Mouse (Mus musculus) Patski (cell line): ENCODE results near the gene B130006D01Rik. TPM values are rescaled to one million over a fixed set of nuclear protein-coding genes. Genes with fewer than 3 reads are reported as not detected.

Source experiments
- ATAC-seq: fragments of 100-300 bp; one replicate; pipeline ENCODE4 v1.8.0; 2021
- CTCF ChIA-PET: fragments of 350-600 bp; sonication (Branson Sonifier 250); formaldehyde crosslinking; loops from one replicate; lab custom pipeline; 2022; ENCODE audit warnings: inconsistent platforms; lab: Charles Lee
- POLR2A ChIA-PET: fragments of 350-600 bp; sonication (Branson Sonifier 250); formaldehyde crosslinking; loops from one replicate; lab custom pipeline; 2022; ENCODE audit warnings: antibody characterized with exemption, inconsistent platforms; lab: Charles Lee
- DNase-seq: peaks from one replicate; pipeline ENCODE4 v3.0.0-alpha.2; 2011; ENCODE audit warnings: low read depth, low spot score
- H3K27me3 ChIP-seq: fragments of 371-371 bp; one replicate; pipeline ENCODE4 v1.5.1; 2021
- CTCF ChIP-seq: fragments of 100-300 bp; IDR thresholded peaks from one replicate; pipeline ENCODE4 v1.5.1; 2021
- in situ Hi-C: fragments of 300-500 bp; cut with MboI; formaldehyde crosslinking; loops from 3 replicates; pipeline ENCODE4 v1.11.1; 2018; ENCODE audit warnings: low pct_unique_long_range_greater_than_20kb, mixed read lengths
- polyA plus RNA-seq: library from polyadenylated mRNA; unstranded; gene quantifications from one replicate; pipeline ENCODE4 v1.2.3, GENCODE M21; 2021

Gene B130006D01Rik
- polyA plus RNA-seq, 1 experiment from 2014 or later: 0.04 TPM

- ATAC-seq (peak; percentile 37), DNase-seq (no peak)
- CTCF ChIA-PET: interaction anchor here (0.9 kb wide), 1 partner anchor 15 kb away, joined by 3 read pairs; no protein-coding TSS in a partner anchor
- no peaks in the 10 kb centered on the region for H3K27me3 ChIP-seq
- in situ Hi-C loops: no loop called here
- no peak for TF ChIP-seq CTCF
- POLR2A ChIA-PET: interaction anchor here (0.9 to 1.2 kb wide), 2 partner anchors 13 to 23 kb away, joined by 3 to 4 read pairs; no protein-coding TSS in a partner anchor
Observed at GRCm38 (mm10) chr11:95713225-95713810, 10.1 kb upstream of the B130006D01Rik start.

DNA sequence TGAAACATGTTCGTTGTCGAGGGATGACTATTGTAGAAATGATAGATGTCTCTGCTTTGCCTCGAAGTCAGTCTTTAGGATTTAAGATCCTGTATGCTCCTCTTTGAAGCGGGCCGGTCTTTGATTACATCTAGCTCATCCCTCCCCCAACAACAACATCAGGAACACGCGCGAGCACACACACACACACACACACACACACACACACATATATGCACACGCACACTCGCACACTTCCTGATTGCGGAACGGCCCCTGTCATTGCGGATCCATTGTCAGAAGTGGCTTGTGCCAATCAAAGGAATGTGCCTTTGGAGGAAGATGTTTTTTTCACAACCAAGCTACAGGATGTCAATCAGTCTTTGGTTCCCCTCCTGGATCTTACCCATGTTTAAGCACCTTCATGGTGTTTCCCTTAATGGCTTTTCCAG lies 9.6 kb upstream of the B130006D01Rik start:
- CTCF ChIA-PET: interaction anchor here (0.9 kb wide), 1 partner anchor 14 kb away, joined by 3 read pairs; no protein-coding TSS in a partner anchor
- in situ Hi-C loops: no loop called here
- TF ChIP-seq CTCF: no peak
- no peak for DNase-seq
- H3K27me3 ChIP-seq: no peaks in the 10 kb centered on the region
- POLR2A ChIA-PET: interaction anchor here (0.7 to 1.2 kb wide), 3 partner anchors 9 to 23 kb away, joined by 3 to 4 read pairs (median 3); no protein-coding TSS in a partner anchor
- no peak for ATAC-seq

- POLR2A ChIA-PET: interaction anchor here (0.7 to 1.2 kb wide), 2 partner anchors 9 to 12 kb away, joined by 3 read pairs; no protein-coding TSS in a partner anchor
- no peak for ATAC-seq
- DNase-seq: no peak
- H3K27me3 ChIP-seq: no peaks in the 10 kb centered on the region
- in situ Hi-C loops: no loop called here
- TF ChIP-seq CTCF: no peak
- CTCF ChIA-PET: interaction anchor here (1.3 kb wide), 1 partner anchor 36 kb away, joined by 4 read pairs; no protein-coding TSS in a partner anchor
Observed at GRCm38 (mm10) chr11:95714411-95714810, 9.0 kb upstream of the B130006D01Rik start.

DNA sequence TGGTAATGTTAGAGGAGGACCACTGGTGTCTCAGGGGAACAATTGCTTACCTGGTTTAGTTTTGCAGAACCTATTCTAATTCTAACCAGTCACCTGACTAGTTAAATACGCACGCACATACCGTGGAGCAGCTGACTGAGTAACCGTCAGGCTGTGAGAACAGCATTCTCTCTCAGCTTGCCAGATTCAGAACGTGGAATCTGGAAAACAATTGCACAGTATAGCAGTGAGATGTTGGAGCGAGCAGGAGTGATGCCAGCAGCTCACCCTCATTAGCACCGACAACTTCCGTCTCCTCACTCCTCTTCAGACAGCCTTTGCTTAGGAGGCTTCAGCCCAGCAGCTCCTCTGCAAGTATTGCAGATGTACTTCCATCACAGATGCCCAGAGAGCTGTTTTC lies 7.3 kb upstream of the B130006D01Rik start:
- in situ Hi-C loops: no loop called here
- CTCF ChIA-PET: interaction anchor here (0.9 kb wide), 1 partner anchor 27 kb away, joined by 3 read pairs; no protein-coding TSS in a partner anchor
- no peak for TF ChIP-seq CTCF
- no peaks in the 10 kb centered on the region for H3K27me3 ChIP-seq
- DNase-seq (no peak), ATAC-seq (no peak)
- POLR2A ChIA-PET: interaction anchor here (0.7 kb wide), 1 partner anchor 332 kb away, joined by 3 read pairs; the partner anchor contains the start of gene Slc35b1

GRCm38 (mm10) chr11:95719356-95719755 lies 4.0 kb upstream of the B130006D01Rik start:
- DNase-seq (no peak), ATAC-seq (no peak)
- in situ Hi-C loops: no loop called here
- POLR2A ChIA-PET: interaction anchor here (0.6 to 0.9 kb wide), 2 partner anchors 17 to 282 kb away, joined by 4 to 6 read pairs; no protein-coding TSS in a partner anchor
- H3K27me3 ChIP-seq: no peaks in the 10 kb centered on the region
- CTCF ChIA-PET: no interaction called here
- no peak for TF ChIP-seq CTCF

DNA sequence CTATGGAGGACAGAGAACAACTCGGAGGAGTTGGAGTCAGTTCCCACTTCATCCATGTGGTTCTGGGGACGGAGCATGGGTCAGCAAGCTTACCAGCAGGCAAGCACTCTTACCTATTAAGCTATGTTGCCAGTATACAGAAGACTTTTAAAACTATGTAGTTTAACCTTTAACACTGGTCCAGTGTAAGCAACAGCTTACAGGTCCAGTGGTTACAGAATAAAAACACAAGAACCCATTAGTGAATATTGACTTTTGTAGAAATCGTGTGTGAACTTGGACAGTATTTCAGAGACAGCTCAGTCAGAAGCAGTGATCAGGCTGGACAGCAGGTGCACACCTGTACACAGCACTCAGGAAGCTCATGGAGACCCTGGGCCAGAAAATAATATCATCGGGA lies 1.1 kb downstream of the B130006D01Rik start:
- H3K27me3 ChIP-seq: no peaks in the 10 kb centered on the region
- no peak for ATAC-seq
- POLR2A ChIA-PET: no interaction called here
- CTCF ChIA-PET: no interaction called here
- no peak for DNase-seq
- no peak for TF ChIP-seq CTCF
- in situ Hi-C loops: no loop called here

DNA sequence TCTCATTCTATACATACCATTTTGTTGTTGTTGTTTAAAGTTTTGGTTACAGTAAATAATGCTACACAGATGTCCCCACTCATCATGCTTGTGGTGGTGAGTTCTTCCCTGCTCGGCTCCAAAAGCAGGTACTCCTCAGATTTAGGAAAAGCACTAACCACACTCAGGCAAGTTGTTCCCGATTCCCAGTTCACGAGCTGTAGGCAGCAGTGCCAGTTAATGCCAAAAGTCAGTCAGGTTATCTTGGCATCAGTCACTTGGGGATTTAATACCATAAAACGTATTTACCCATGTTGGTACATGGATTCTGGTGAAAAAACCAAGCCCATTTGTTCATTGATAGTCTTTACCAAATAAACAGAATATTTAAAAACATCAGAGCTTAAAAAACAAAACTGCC lies 2.8 kb downstream of the B130006D01Rik start:
- in situ Hi-C loops: no loop called here
- ChIA-PET CTCF (no interaction called here), POLR2A (interaction anchor here (0.6 to 1.2 kb wide), 2 partner anchors 12 to 38 kb away, joined by 3 read pairs; no protein-coding TSS in a partner anchor)
- no peak for TF ChIP-seq CTCF
- ATAC-seq: no peak
- DNase-seq: no peak
- no peaks in the 10 kb centered on the region for H3K27me3 ChIP-seq

DNA sequence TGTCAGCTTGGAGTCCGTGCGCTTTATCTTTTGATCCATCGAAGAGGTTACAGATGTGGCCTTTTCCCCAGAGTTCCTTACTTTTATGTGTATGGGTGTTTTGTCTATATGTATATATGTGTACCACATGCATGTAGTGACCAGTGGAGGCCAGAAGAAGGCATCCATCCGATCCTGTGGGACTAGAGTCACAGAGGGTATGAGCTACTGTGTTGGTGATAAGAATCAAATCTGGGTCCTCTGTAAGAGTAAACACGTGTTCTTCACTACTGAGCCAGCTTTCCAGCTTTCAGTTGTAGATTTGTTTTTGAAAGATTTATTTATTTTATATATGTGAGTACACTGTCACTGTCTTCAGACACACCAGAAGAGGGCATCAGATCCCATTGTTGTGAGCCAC lies 4.6 kb downstream of the B130006D01Rik start:
- in situ Hi-C loops: no loop called here
- no peak for TF ChIP-seq CTCF
- no peaks in the 10 kb centered on the region for H3K27me3 ChIP-seq
- DNase-seq: no peak
- CTCF ChIA-PET: interaction anchor here (1.4 kb wide), 1 partner anchor 15 kb away, joined by 3 read pairs; no protein-coding TSS in a partner anchor
- POLR2A ChIA-PET: no interaction called here
- ATAC-seq: no peak

GRCm38 (mm10) chr11:95728916-95729907 lies 5.8 kb downstream of the B130006D01Rik start:
- ChIA-PET CTCF (no interaction called here), POLR2A (no interaction called here)
- no peak for TF ChIP-seq CTCF
- ATAC-seq (no peak), DNase-seq (no peak)
- in situ Hi-C loops: no loop called here
- no peaks in the 10 kb centered on the region for H3K27me3 ChIP-seq

- DNase-seq (no peak), ATAC-seq (no peak)
- ChIA-PET CTCF (no interaction called here), POLR2A (no interaction called here)
- no peak for TF ChIP-seq CTCF
- H3K27me3 ChIP-seq: no peaks in the 10 kb centered on the region
- in situ Hi-C loops: no loop called here
Observed at GRCm38 (mm10) chr11:95734485-95734884, 11.1 kb downstream of the B130006D01Rik start.
